Mouse (Mus musculus): ENCODE results near the gene Zfp579. TPM values are rescaled to one million over a fixed set of nuclear protein-coding genes. Genes with fewer than 3 reads are reported as not detected.

The Zfp579 gene
- 10.5 and 12.9 TPM in 2 replicates for polyA plus RNA-seq (2015; fragmentation: Nextera tagmentation; extraction: Ambion mirVana)

DNA sequence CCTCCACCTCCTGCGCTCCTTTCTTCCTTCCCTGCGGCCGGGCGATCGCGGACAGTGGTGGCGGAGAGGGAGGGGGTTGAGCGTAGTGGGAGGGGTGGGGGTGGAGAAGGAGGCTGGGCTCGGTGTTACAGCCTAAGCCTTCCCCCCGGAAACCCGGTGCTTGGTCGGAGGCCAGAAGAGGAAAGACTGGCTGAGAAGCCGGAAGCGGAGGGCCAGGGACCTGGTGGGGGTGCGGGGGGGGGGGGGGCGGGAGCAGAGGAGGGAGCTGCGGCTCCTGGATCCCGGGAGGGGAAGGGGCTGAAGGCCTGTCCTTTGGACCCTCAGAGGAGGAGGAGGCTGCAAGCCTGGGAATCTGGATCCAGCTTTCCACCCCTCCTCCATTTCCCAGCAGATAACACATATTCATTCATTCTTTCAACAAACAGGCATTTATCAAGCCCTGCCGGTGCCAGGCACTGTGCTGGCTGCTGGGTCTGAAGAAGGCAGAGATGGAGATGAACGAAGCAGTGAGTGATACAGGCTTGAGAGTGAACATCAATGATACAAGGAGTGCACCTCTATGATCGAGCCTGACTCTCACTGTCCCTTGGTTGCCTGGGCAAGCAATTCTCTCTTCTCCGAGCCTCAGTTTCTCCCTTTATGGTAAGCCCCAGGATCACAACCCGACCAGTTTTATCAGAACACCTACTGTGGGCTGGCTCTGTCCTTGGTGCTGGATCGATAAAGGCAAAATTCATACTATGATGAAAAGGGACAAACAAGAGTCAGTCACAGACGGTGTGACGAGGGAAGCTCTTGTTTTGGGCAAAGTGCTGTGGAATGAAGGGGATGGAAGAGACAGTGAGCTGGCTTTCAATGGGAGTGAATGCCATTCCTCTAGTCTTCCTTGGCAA lies at the start of gene Zfp579:
TSS of gene Zfp579 (minus strand) at position 156 of the 893 bp plus-strand sequence.
- peak within 1 kb of the TSS; percentile 62 for H3K27ac ChIP-seq (ENCODE audit: low read depth, low read length)
- H3K9me3 ChIP-seq (ENCODE audit: control insufficient read depth), result 0 out of 2 replicates have a peak, but pooled peaks cover 3% of the 10 kb centered on the region
- peaks cover 16% of the 10 kb centered on the region; the same call in 1 of the 2 replicates for H3K36me3 ChIP-seq (ENCODE audit: control insufficient read depth, insufficient read depth)
- H3K4me3 ChIP-seq (ENCODE audit: low read depth, low read length), result peak within 1 kb of the TSS; percentile 79
- TF ChIP-seq CTCF (IDR thresholded peaks at IDR 0.05; ENCODE audit: low read depth), result no peak
- ATAC-seq, result peak; percentile 80
- H3K4me2 ChIP-seq (replicated peaks; ENCODE audit: low read depth), result peak within 1 kb of the TSS; percentile 90
- no peaks in the 10 kb centered on the region for H3K27me3 ChIP-seq (replicated peaks; ENCODE audit: control insufficient read depth, insufficient read depth, low read length)
- H3K4me1 ChIP-seq (replicated peaks; ENCODE audit: control insufficient read depth, insufficient read depth, low read length), result no peaks in the 10 kb centered on the region
- H3K9ac ChIP-seq (ENCODE audit: low read depth, low read length), result peak within 1 kb of the TSS; percentile 76
- 6% methylated on average over 18 of the region's 26 CpGs for WGBS

DNA sequence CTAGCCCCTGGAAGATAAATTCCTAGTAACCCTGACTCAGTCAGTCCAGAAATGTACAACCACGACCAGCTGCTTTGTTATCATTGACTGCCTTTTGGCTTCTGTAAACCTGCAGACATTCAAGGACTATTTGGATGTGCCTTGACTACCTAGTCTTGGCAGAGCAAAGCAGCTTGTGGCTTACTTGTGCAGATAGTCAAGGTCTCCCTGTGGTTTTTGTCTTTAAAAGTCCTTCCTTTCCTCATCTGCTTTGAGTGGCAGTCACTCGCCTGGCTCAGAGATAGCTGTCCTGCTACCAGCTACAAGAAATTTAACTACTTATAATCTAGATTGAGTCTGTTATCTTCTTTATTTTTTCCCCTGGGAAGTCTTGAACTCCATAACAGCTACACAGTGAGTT lies 49.0 kb upstream of the Zfp579 start:
- Histone ChIP-seq H3K4me2 (replicated peaks; ENCODE audit: low read depth) (no peak overlapping the region), H3K27ac (ENCODE audit: low read depth, low read length) (no peak overlapping the region), H3K27me3 (replicated peaks; ENCODE audit: control insufficient read depth, insufficient read depth, low read length) (no peaks in the 10 kb centered on the region), H3K4me1 (replicated peaks; ENCODE audit: control insufficient read depth, insufficient read depth, low read length) (no peaks in the 10 kb centered on the region), H3K9ac (ENCODE audit: low read depth, low read length) (no peak overlapping the region), H3K4me3 (ENCODE audit: low read depth, low read length) (no peak overlapping the region), H3K36me3 (ENCODE audit: control insufficient read depth, insufficient read depth) (no peaks in the 10 kb centered on the region), H3K9me3 (ENCODE audit: control insufficient read depth) (no peaks in the 10 kb centered on the region)
- ATAC-seq, result no peak
- WGBS, result 69% methylated on average over 2 of the region's 2 CpGs
- no peak for TF ChIP-seq CTCF (IDR thresholded peaks at IDR 0.05; ENCODE audit: low read depth)

DNA sequence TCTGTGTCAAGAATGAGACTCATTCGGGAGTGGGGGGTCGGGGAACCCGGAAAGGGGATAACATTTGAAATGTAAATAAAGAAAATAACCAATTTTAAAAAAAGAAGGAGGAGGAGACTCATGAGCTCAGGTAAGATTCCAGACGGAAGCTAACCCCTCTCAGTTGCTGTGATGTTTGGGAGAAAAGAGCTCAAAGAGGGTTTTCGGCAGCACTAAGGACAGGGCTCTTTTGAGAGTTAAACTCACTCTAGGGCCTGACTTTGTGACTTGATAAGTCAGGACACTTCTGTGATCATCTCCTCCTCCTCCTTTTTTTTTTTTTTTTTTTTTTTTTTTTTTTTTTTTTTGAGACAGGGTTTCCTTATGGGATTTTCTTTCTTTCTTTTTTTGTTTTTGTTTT lies 43.0 kb upstream of the Zfp579 start:
- peak overlapping the region; percentile 100 for H3K27ac ChIP-seq (ENCODE audit: low read depth, low read length)
- H3K4me3 ChIP-seq (ENCODE audit: low read depth, low read length), result peak overlapping the region; percentile 68
- WGBS, result 14% methylated on average over 5 of the region's 5 CpGs

DNA sequence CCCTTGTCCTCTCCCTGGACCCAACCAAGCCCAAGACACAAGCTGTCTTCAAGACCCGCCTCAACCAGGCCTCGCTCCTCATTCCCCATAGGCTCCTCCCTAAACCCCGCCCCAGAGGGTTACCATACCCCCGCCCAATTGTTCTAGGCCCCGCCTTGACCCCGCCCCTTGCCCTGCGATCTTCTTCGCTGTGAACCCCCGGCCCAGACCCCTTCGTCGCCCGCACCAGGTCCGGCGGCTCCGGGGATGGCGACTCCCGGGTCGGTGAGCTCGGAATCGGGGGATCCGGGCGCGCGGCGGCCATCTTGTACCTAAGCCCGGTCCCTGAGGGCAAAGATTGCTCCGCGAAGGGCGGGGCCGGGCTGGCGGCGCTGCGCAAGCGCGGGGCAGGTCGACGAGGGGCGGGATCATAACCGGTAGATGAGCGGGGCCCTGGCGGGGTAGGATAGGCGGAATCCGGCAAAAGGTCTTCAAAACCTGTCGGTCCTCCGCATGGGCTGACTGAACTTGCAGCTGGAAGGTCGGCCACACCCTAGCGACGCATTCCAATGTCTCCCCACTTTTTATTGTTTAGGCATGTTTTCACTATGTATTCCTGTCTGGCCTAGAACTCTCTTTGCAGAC lies 42.3 kb upstream of the Zfp579 start, which contains the start of gene Zfp784:
TSS of gene Zfp784 (minus strand) at position 338 of the 624 bp plus-strand sequence.
- Histone ChIP-seq H3K27me3 (replicated peaks; ENCODE audit: control insufficient read depth, insufficient read depth, low read length) (no peaks in the 10 kb centered on the region), H3K36me3 (ENCODE audit: control insufficient read depth, insufficient read depth) (peaks cover 19% of the 10 kb centered on the region), H3K27ac (ENCODE audit: low read depth, low read length) (peak within 1 kb of the TSS; percentile 100), H3K4me1 (replicated peaks; ENCODE audit: control insufficient read depth, insufficient read depth, low read length) (0 out of 2 replicates have a peak, but pooled peaks cover 3% of the 10 kb centered on the region), H3K4me3 (ENCODE audit: low read depth, low read length) (peak within 1 kb of the TSS; percentile 68), H3K9ac (ENCODE audit: low read depth, low read length) (peak within 1 kb of the TSS; percentile 88), H3K9me3 (ENCODE audit: control insufficient read depth) (no peaks in the 10 kb centered on the region), H3K4me2 (replicated peaks; ENCODE audit: low read depth) (peak within 1 kb of the TSS; percentile 67)
- WGBS, result under 1% methylated on average over 48 of the region's 48 CpGs
- TF ChIP-seq CTCF (IDR thresholded peaks at IDR 0.05; ENCODE audit: low read depth), result no peak
- ATAC-seq, result peak; percentile 99

More for the DNA sequence above, 43.0 kb upstream of the Zfp579 start:
- no peaks in the 10 kb centered on the region for H3K27me3 ChIP-seq (replicated peaks; ENCODE audit: control insufficient read depth, insufficient read depth, low read length)
- H3K36me3 ChIP-seq (ENCODE audit: control insufficient read depth, insufficient read depth), result peaks cover 15% of the 10 kb centered on the region
- 0 out of 2 replicates have a peak, but pooled peaks cover 3% of the 10 kb centered on the region for H3K4me1 ChIP-seq (replicated peaks; ENCODE audit: control insufficient read depth, insufficient read depth, low read length)
- no peaks in the 10 kb centered on the region for H3K9me3 ChIP-seq (ENCODE audit: control insufficient read depth)
- H3K4me2 ChIP-seq (replicated peaks; ENCODE audit: low read depth), result peak overlapping the region; percentile 67
- TF ChIP-seq CTCF (IDR thresholded peaks at IDR 0.05; ENCODE audit: low read depth), result no peak
- no peak for ATAC-seq
- peak overlapping the region; percentile 88; the same call in 1 of the 2 replicates for H3K9ac ChIP-seq (ENCODE audit: low read depth, low read length)

DNA sequence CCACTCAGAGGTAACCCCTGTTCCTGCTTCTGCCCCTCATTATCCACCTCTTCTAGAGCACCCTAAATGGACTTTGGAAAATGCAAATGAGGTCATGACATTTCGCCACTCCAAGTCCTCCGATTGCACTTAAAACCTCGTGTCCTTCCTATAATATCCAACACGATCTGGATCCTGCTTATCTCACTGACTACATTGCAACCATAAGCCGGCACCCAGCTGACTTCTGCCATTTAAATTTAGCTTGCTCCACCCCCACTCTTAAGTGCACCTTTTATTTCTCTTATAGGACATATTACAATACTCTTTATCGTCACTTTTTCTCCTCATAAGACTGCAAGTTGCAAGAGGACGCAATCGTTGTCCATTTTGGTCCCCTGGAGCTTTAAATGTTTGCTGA lies 41.5 kb upstream of the Zfp579 start:
- Histone ChIP-seq H3K4me2 (replicated peaks; ENCODE audit: low read depth) (peak overlapping the region; percentile 67), H3K27me3 (replicated peaks; ENCODE audit: control insufficient read depth, insufficient read depth, low read length) (no peaks in the 10 kb centered on the region), H3K36me3 (ENCODE audit: control insufficient read depth, insufficient read depth) (peaks cover 24% of the 10 kb centered on the region), H3K9ac (ENCODE audit: low read depth, low read length) (peak overlapping the region; percentile 88), H3K4me1 (replicated peaks; ENCODE audit: control insufficient read depth, insufficient read depth, low read length) (0 out of 2 replicates have a peak, but pooled peaks cover 3% of the 10 kb centered on the region), H3K9me3 (ENCODE audit: control insufficient read depth) (no peaks in the 10 kb centered on the region), H3K27ac (ENCODE audit: low read depth, low read length) (peak overlapping the region; percentile 100; the same call in 1 of the 2 replicates), H3K4me3 (ENCODE audit: low read depth, low read length) (peak overlapping the region; percentile 68)
- ATAC-seq, result no peak
- TF ChIP-seq CTCF (IDR thresholded peaks at IDR 0.05; ENCODE audit: low read depth), result no peak
- 69% methylated on average over 8 of the region's 8 CpGs for WGBS

DNA sequence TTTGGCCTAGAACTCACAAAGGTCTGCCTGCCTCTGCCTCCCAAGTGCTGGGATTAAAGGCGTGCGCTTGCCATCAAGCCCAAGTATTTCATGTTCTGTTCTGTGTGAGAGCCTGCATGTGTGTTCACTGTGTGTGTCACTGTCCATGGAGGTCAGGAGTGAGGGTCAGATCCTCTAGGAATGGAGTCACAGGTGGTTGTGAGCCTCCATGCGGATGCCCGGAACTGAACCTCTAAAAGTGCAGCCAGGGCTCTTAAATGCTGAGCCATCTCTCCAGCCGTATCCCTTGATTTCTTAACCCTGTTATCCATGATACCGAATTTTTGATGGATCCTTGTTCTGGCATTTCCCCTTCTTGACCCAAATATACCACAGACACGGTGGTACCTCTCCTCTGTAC lies 41.1 kb upstream of the Zfp579 start:
- TF ChIP-seq CTCF (IDR thresholded peaks at IDR 0.05; ENCODE audit: low read depth), result no peak
- Histone ChIP-seq H3K36me3 (ENCODE audit: control insufficient read depth, insufficient read depth) (peaks cover 28% of the 10 kb centered on the region), H3K27ac (ENCODE audit: low read depth, low read length) (no peak overlapping the region), H3K9me3 (ENCODE audit: control insufficient read depth) (no peaks in the 10 kb centered on the region), H3K27me3 (replicated peaks; ENCODE audit: control insufficient read depth, insufficient read depth, low read length) (no peaks in the 10 kb centered on the region), H3K4me2 (replicated peaks; ENCODE audit: low read depth) (no peak overlapping the region; the same call in 1 of the 2 replicates), H3K4me3 (ENCODE audit: low read depth, low read length) (no peak overlapping the region), H3K4me1 (replicated peaks; ENCODE audit: control insufficient read depth, insufficient read depth, low read length) (0 out of 2 replicates have a peak, but pooled peaks cover 3% of the 10 kb centered on the region), H3K9ac (ENCODE audit: low read depth, low read length) (no peak overlapping the region)
- WGBS, result 95% methylated on average over 7 of the region's 7 CpGs
- no peak for ATAC-seq
